Mouse (Mus musculus): ENCODE data around the gene Mad1l1.

- TF ChIP-seq POLR2A (IDR thresholded peaks at IDR 0.05; ENCODE audit: borderline replicate concordance, extremely low read depth, insufficient read depth, insufficient read length, poor library complexity, severe bottlenecking) = no peak
- TF ChIP-seq CTCF (IDR thresholded peaks at IDR 0.05; ENCODE audit: borderline replicate concordance, extremely low read depth, insufficient read depth, insufficient read length) = no peak
Observed at GRCm38 (mm10) chr5:140150694-140151093, 170.7 kb downstream of the Mad1l1 start.
